Mouse (Mus musculus) CD4-positive, CD25-positive, alpha-beta regulatory T cell, adult 2 months (primary cell): ENCODE results near the gene Ubr2.

Experiments used
- DNase-seq: peaks from one replicate; pipeline ENCODE4 v3.0.0-alpha.2; 2012; ENCODE audit warnings: low read depth, low spot score

The Ubr2 gene

DNA sequence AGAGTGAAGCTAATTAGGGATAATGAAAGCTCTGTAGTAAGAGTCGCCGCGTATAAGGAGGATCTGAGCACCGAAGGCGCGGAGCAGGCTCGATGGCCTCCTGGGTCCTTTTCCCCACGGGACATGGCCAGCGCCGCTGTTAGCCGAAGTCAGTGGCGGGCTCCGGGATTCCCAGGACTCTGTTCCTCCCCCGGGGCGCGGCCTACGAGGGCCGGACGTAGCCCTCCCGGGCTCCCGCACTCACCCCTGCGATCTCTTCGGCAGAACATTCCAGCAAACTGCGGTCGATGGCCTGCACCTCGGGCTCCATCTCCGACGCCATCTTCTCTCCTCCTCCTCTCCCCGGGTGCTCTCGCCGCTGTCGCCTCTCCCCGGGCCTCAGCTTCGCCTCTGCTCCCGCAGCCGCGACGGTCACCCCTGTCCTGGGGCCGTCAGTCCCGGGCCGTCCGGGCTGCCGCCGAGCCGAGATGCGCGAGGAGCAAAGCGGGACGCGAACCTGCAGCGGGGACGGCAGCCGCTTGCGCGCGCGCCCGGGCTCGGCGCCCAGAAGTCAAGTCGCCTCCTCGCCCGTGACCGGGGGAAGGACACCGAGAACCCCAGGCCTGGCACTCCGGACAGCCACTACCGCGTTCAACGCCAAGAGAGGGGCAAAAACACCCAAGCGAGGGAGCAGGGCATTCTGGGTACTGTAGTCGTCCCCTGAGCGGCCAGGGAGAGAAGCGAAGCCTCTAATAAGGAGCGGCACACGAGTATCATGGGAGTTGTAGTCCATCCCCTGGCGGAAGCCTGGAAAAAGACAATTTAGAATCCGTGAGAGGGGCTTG lies at the start of gene Ubr2:
TSS of gene Ubr2 (minus strand) at position 659 of the 824 bp plus-strand sequence.
- DNase-seq: peak; percentile 93

GRCm38 (mm10) chr17:47059836-47060360 lies 49.5 kb upstream of the Ubr2 start:
- no peak for DNase-seq

- DNase-seq: peak; percentile 9
Observed at GRCm38 (mm10) chr17:47057966-47058365, 47.6 kb upstream of the Ubr2 start.

DNA sequence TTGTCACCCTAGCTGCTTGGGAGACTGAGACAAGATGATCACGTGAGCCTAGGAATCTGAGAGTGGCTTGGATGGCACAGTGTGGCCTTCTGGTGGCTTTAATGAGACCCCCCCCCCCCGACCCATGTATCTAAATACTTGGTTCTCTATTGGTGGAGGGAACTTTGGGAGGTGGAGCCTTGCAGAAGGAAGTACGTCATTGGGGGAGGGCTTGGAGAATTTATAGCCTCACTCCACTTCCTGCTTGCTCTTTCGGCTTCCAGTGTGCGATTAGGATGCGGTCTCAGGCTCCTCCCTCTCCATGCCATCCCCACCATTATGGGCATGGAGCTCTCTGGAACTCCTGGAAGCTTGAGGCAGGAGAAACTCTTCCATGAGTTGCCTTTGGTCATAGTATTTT lies 46.1 kb upstream of the Ubr2 start:
- DNase-seq: no peak

DNA sequence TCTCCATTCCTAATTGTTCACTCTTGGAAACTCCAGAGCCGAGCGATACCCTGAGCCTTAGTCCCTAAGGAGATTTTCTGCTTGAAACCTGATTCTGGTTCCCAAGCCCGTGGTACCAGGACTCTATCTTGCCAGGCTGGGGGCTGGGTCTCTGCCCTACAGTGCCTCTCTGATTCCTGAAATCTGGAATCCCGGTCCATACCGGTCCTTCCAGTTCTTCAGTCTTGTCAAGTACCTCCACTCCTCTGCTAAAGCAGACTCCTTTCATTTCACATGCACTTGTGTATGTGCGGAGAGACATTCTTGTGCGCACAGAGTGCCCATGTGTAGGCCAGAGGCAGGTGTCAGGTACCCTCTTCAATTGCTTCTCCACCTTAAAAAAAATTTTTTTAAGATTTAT lies 44.8 kb upstream of the Ubr2 start:
- DNase-seq: no peak

GRCm38 (mm10) chr17:47054613-47055012 lies 44.3 kb upstream of the Ubr2 start:
- DNase-seq: no peak

DNA sequence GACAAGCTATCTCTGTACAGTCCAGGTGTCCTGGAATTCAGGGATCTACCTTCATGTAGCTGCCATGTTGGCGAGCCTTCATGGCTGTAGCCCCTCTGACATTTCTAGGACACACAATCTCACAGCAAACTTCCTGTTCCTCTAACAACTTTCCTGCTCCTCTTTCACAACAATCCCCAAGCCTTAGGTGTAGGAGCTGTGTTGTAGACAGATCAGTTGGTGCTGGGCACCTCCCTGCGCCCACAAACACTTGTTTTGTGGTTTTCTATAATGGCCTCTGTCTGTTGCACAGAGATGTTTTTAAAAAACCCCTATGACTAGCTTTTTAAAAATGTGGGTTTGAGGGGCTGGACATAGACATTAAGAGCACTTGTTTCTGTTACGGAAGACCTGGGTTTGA lies 40.3 kb upstream of the Ubr2 start:
- no peak for DNase-seq

- DNase-seq: no peak
Observed at GRCm38 (mm10) chr17:47042866-47043265, 32.5 kb upstream of the Ubr2 start.

DNA sequence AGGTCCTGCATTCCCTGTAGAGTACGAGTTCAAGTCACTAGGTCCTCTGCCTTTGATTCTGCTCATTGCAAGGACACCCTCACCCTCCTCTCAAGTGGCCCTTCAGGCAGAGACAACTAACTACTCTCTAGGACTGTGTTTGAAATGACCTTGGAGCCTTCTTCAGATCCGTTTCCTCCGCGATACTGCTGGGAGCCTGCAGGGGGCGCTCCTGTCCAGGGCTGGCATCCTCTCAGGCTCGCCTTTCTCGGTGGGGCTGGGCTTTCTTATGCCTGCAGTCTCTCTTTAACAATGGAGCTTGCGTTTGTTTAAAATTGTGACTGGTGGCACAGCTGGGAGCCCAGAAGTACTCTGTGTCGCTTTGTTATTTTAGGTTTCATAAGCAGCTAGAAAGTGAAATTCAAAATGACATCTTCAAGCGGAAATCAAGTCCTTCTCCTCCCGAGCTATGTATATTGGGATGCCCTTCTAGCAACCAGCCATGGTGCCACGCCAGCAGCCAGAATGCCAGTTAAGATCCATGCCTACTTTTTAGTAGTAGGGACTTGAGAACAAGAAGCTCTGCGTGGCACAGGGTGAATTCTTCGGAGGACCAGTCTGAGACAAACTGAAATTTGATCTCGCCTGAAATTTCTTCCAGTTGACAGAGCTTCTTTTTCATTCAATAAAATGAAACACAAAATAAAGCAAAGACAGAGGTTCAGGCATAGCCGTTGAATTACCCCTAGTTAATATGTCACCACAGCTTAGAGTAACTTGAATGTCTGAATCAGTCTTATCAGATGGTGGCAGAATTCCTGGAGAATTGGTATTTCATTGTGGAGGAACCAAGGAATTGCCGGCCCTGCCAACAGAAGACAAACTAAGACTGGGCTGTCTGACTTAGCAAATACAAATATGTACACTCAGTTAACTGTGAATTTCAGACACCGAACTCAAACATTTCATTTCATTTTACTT lies 28.8 kb upstream of the Ubr2 start:
- peak; percentile 81 for DNase-seq

DNA sequence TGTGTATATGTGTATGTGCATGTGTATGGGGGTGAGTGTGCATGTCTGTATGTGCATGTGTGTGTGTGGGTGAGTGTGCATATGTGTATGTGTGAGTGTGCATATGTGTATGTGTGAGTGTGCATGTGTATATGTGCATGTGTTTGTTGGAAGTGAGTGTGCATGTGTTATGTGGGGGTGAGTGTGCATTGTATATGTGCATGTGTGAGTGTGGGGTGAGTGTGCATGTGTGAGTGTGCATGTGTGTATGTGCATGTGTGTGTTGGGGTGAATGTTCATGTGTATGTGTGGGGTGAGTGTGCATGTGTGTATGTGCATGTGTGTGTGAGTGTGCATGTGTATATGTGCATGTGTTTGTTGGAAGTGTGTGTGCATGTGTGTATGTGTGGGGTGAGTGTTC lies 24.2 kb upstream of the Ubr2 start:
- no peak for DNase-seq

- DNase-seq: peak; percentile 76
Observed at GRCm38 (mm10) chr17:47033643-47034042, 23.3 kb upstream of the Ubr2 start.

DNA sequence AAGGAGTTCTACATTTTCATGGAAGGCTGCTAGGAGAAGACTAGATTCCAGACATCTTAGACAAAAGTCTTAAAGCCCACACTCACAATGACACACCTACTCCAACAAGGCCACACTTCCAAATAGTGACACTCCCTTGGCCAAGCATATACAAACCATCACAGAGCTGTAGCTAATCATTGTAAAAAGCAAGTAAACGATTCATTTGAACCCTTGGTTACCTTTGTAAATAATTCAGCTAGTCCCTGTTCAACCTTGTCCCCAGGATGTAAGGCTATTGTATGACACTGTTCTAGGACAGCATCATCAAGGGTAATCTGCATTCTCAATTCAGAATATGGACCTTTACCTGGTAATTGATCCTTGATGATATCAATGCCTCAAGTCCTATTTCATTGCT lies 14.4 kb upstream of the Ubr2 start:
- no peak for DNase-seq

- DNase-seq: no peak
Observed at GRCm38 (mm10) chr17:47023369-47023768, 13.0 kb upstream of the Ubr2 start.

GRCm38 (mm10) chr17:47012896-47013295 lies 2.5 kb upstream of the Ubr2 start:
- DNase-seq: no peak

GRCm38 (mm10) chr17:47011661-47012043 lies 1.3 kb upstream of the Ubr2 start:
- no peak for DNase-seq

GRCm38 (mm10) chr17:47010722-47011660 lies 635 bp upstream of the Ubr2 start:
- peak; percentile 84 for DNase-seq

DNA sequence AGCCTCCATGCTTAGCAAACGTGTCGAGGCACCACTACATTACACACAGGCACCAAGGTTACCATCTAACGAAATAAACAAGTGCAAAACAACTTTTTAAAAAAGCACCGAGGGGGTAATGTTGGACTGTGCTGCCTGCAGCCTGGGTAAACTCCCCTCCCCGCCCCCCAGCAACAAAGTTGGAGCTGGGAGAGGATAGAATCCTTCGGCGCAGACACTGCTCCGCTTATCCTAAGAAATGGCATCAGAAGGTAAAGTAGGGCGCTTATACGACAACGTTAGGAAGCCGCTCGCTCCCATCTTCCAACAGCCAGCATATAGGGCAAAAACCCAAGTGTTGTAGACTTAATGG lies 834 bp downstream of the Ubr2 start:
- peak; percentile 58 for DNase-seq

DNA sequence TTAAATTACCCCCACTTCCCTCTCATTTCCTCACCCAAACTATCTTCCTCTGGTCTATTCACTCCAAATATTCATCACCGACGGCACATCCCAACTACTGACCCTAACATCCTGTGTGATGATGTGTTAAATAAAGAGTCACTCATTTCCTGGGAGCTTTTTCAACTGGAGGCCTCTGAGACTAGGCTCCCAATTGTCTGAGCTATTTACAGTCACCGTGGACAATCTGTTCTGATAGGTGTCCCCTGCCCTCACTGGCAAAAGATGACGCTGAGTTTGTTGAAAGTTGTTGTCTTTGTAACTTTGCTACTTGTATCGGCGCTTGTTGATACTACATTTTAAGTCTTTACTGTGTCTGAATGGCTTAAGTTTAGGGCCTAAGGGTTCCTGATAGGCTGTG lies 1.3 kb downstream of the Ubr2 start:
- DNase-seq: peak; percentile 41

GRCm38 (mm10) chr17:47008506-47008905 lies 1.9 kb downstream of the Ubr2 start:
- DNase-seq: peak; percentile 51

DNA sequence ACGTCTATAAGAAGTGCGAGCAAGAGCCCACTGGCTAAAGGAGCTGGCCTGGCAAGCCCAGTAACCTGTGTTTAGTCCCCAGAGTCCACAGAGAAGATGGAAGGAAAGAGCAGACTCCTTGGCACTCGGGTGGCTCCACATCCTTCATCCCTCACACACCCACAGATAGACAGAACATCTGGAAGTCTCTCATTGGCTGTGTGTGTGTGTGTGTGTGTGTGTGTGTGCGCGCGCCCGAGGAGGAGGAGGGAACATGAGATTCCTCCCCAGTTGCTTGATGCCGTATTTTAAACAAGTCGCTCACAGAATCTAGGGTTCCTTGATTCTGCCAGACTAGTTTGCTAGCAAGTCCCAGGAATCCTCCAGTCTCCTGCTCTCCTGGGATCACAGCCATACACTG lies 3.6 kb downstream of the Ubr2 start:
- DNase-seq: no peak

DNA sequence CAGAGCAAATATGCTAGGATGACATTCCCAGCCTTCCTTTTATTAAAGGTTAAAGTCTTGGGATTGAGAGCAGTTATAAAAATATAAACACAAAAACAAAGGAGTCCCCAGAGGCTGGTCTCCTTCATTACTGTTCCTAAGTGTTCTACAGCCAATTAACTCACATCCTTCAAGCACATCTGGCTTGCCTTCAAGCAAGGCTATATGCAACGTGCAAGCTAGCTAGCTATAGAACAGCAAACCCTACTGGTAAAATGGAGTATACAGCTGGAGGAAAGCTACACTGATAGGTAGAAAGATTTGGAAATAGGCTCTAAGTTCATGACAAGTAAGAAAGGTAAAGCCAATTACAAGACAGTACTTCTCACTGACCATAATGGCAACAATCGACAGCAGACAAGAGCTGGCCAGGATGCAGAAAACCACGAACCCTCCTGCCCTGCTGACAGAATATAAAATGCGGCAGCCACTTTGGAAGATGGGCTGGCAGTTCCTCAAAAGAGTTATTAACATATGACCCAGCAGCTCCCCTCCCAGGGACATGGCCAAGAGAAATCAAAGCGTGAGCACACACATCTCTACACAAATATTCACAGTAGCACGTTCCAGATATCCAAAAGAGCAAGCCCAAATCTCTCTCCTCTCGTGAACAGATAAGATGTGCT lies 4.5 kb downstream of the Ubr2 start:
- DNase-seq: no peak
